Mouse (Mus musculus) intestine, postnatal 0 days (tissue): Measurements from ENCODE around the gene Gypa. TPM values are rescaled to one million over a fixed set of nuclear protein-coding genes. Genes with fewer than 3 reads are reported as not detected.
A peak's percentile ranks its signal among the peaks of the same experiment; 100 is the strongest.

ENCODE experiments used
- ATAC-seq: fragments of 200-750 bp; cut with Nextera tagmentation; 2 replicates; pipeline ENCODE4 v1.8.0; 2017; ENCODE audit warnings: mild to moderate bottlenecking, moderate TSS enrichment, moderate library complexity
- H3K27ac ChIP-seq: fragments of 300-500 bp; sonication (generic); 2 replicates; pipeline ENCODE4 v1.5.1; 2014; ENCODE audit warnings: mild to moderate bottlenecking, low read depth, low read length, moderate library complexity
- H3K27me3 ChIP-seq: fragments of 300-500 bp; sonication (generic); replicated peaks from 2 replicates; pipeline ENCODE4 v1.6.1; 2014; ENCODE audit warnings: low read length, mixed read lengths; ENCODE audit not compliant: control insufficient read depth, insufficient read depth
- H3K36me3 ChIP-seq: fragments of 300-500 bp; sonication (generic); 2 replicates; pipeline ENCODE4 v1.6.1; 2014; ENCODE audit warnings: mild to moderate bottlenecking, moderate library complexity; ENCODE audit not compliant: control insufficient read depth, insufficient read depth
- H3K4me1 ChIP-seq: fragments of 300-500 bp; sonication (generic); replicated peaks from 2 replicates; pipeline ENCODE4 v1.6.1; 2014; ENCODE audit warnings: antibody characterized with exemption, low read length, mixed read lengths; ENCODE audit not compliant: control insufficient read depth, insufficient read depth
- H3K4me2 ChIP-seq: fragments of 300-500 bp; sonication (generic); replicated peaks from 2 replicates; pipeline ENCODE4 v1.6.1; 2014; ENCODE audit warnings: low read depth, mild to moderate bottlenecking, moderate library complexity
- H3K4me3 ChIP-seq: fragments of 300-500 bp; sonication (generic); 2 replicates; pipeline ENCODE4 v1.5.1; 2014; ENCODE audit warnings: low read depth, low read length
- H3K9ac ChIP-seq: fragments of 300-500 bp; sonication (generic); 2 replicates; pipeline ENCODE4 v1.6.1; 2014; ENCODE audit warnings: mild to moderate bottlenecking, low read depth, low read length
- H3K9me3 ChIP-seq: fragments of 300-500 bp; sonication (generic); 2 replicates; pipeline ENCODE4 v1.6.1; 2016; ENCODE audit warnings: mixed run types; ENCODE audit not compliant: control insufficient read depth
- CTCF ChIP-seq: sonication (generic); IDR thresholded peaks from 2 replicates; pipeline ENCODE4 v1.5.1; 2016; ENCODE audit warnings: low read depth, mild to moderate bottlenecking, control low read depth, antibody characterized with exemption, moderate library complexity
- WGBS: fragments of 180-500 bp; shearing (Covaris S2); extraction: QIAGEN DNeasy Blood & Tissue Kit; methylation state at CpG from one replicate; pipeline ENCODE4 v1.1.7; 2014; 5-methylcytosine and 5-hydroxymethylcytosine counted together
- polyA plus RNA-seq: library from polyadenylated mRNA; unstranded; fragments of >200 nt; fragmentation: Nextera tagmentation; extraction: Ambion mirVana; gene quantifications from 2 replicates; pipeline ENCODE4 v1.2.1, GENCODE M21; 2015

Gypa gene
- polyA plus RNA-seq, 1 experiment from 2014 or later, result 0.46 TPM

DNA sequence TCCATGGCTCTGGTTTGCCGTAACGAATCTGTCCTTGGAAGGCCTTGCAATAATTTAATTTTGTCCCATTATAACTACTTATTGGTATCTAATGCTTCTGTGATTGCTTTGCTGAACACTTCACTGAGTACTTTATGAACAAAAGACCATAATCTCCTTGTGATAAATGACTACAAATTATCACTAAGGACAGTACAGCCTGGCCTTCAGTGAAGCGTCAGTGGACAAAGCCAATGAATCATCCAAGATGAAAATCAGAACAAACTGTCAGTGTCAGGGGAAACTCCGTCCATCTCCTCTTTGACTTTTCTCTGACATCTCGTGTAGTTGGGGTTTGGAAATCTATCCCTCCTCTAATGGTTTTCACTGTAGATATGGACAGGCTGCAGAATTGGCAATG, 15.4 kb upstream of the Gypa start:
- Histone ChIP-seq H3K27me3 (no peaks in the 10 kb centered on the region), H3K27ac (no peak overlapping the region), H3K9ac (no peak overlapping the region), H3K4me3 (no peak overlapping the region), H3K4me1 (no peaks in the 10 kb centered on the region), H3K4me2 (no peak overlapping the region), H3K9me3 (no peaks in the 10 kb centered on the region), H3K36me3 (no peaks in the 10 kb centered on the region)
- no peak for ATAC-seq
- 80% methylated on average over 5 of the region's 5 CpGs for WGBS
- no peak for TF ChIP-seq CTCF

- Histone ChIP-seq H3K27me3 (no peaks in the 10 kb centered on the region), H3K4me1 (no peaks in the 10 kb centered on the region), H3K9ac (no peak overlapping the region), H3K36me3 (no peaks in the 10 kb centered on the region), H3K27ac (no peak overlapping the region), H3K4me2 (no peak overlapping the region), H3K9me3 (no peaks in the 10 kb centered on the region), H3K4me3 (no peak overlapping the region)
- ATAC-seq, result no peak
- no peak for TF ChIP-seq CTCF
- 24% methylated on average over 1 of the region's 1 CpGs for whole genome bisulfite sequencing
These were observed 14.5 kb upstream of the Gypa start for GRCm38 (mm10) chr8:80479129-80479528.

DNA sequence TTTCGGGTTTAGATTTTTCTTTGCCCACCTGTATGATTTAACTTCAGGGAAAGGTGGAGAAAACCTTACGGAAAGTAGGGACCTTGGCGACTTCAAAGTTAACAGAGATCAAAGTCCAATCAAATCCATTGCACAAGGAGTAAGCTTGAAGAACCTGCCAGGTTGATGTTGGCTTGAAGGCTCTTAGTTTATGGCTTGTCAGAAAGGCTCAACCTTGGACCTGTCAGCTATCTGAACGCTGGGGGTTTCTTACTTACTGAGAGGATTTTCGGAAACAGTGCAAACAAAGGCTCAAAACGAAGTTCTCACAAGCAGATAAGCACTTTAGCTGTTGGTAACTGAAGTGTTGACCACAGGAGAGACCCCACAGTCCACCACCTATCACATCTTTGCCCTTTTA, 11.4 kb upstream of the Gypa start:
- no peak overlapping the region for H3K4me2 ChIP-seq
- no peak overlapping the region for H3K27ac ChIP-seq
- H3K27me3 ChIP-seq, result no peaks in the 10 kb centered on the region
- no peak for TF ChIP-seq CTCF
- H3K4me1 ChIP-seq, result no peaks in the 10 kb centered on the region
- peak; percentile 54; the same call in 1 of the 2 replicates for ATAC-seq
- H3K4me3 ChIP-seq, result no peak overlapping the region
- no peaks in the 10 kb centered on the region for H3K36me3 ChIP-seq
- no peak overlapping the region for H3K9ac ChIP-seq
- H3K9me3 ChIP-seq, result no peaks in the 10 kb centered on the region
- 37% methylated on average over 6 of the region's 6 CpGs for WGBS

- Histone ChIP-seq H3K9ac (no peak overlapping the region), H3K9me3 (no peaks in the 10 kb centered on the region), H3K4me3 (no peak overlapping the region), H3K4me2 (peak overlapping the region; percentile 31), H3K27me3 (no peaks in the 10 kb centered on the region), H3K4me1 (no peaks in the 10 kb centered on the region), H3K27ac (no peak overlapping the region), H3K36me3 (no peaks in the 10 kb centered on the region)
- 27% methylated on average over 16 of the region's 16 CpGs for WGBS
- TF ChIP-seq CTCF, result peak; percentile 72
- ATAC-seq, result no peak
These were observed 10.5 kb upstream of the Gypa start for GRCm38 (mm10) chr8:80482822-80483774.

GRCm38 (mm10) chr8:80491562-80491961, 2.0 kb upstream of the Gypa start:
- Histone ChIP-seq H3K4me1 (no peaks in the 10 kb centered on the region), H3K9me3 (no peaks in the 10 kb centered on the region), H3K27ac (no peak overlapping the region), H3K4me2 (no peak overlapping the region), H3K4me3 (no peak overlapping the region), H3K27me3 (no peaks in the 10 kb centered on the region), H3K9ac (no peak overlapping the region), H3K36me3 (no peaks in the 10 kb centered on the region)
- 57% methylated on average over 1 of the region's 1 CpGs for WGBS
- peak; percentile 26; the same call in 1 of the 2 replicates for TF ChIP-seq CTCF
- no peak for ATAC-seq

DNA sequence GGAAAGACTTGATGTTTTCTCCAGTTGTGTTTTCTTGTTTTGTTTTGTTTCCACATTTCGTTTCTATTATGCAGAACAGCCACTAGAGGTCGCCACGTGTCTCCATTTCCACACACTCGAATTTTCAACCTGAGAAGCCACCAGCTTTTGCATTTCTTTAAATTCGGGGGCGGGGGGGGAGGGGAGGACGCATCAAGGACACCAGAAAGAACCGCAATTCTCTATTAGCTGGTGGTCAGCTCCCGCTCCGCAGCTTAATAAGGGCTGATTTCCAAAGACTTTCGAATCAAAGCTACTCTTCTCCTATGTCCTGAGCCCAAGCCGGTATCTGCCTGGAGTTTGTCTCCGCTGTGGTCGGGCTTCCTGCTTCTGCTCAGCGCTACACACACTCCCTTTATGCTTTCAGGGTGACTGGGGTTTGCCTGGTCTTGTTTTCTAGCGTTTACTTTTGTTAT, 567 bp upstream of the Gypa start:
- peak overlapping the region; percentile 56 for H3K4me3 ChIP-seq
- WGBS, result under 1% methylated on average over 16 of the region's 16 CpGs
- no peak overlapping the region for H3K27ac ChIP-seq
- H3K27me3 ChIP-seq, result no peaks in the 10 kb centered on the region
- peak overlapping the region; percentile 75 for H3K4me2 ChIP-seq
- no peaks in the 10 kb centered on the region for H3K9me3 ChIP-seq
- peak overlapping the region; percentile 38; the same call in 1 of the 2 replicates for H3K9ac ChIP-seq
- H3K36me3 ChIP-seq, result no peaks in the 10 kb centered on the region
- peak; percentile 65; the same call in 1 of the 2 replicates for ATAC-seq
- no peaks in the 10 kb centered on the region for H3K4me1 ChIP-seq
- TF ChIP-seq CTCF, result peak; percentile 79
